Mouse (Mus musculus): ENCODE results near the gene Hsf5.

DNA sequence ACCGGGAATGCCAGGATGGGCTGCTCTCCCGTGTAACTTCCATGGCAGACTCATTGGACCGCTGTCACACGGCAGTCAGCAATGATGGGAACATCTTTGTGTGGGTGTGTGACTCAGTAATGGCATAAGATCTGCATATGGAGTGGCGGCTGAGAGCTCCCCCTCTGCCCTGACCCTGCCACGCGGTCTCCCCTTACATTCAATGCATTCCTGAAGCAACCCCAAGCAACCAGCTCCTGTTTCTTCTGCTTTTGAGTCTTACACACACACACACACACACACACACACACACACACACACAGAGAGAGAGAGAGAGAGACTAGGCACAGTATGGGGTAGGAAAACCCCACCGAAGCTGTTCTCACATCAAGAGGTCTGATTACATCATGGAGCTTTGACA lies 90.6 kb downstream of the Hsf5 start:
- TF ChIP-seq CTCF (IDR thresholded peaks at IDR 0.05; ENCODE audit: low read depth) (no peak), EP300 (IDR thresholded peaks at IDR 0.05; ENCODE audit: low read depth) (no peak)

All from liver, embryonic 14.5 days (tissue).